Mouse (Mus musculus) macrophage (primary cell): ENCODE results near the gene Cyb5r2. TPM values are rescaled to one million over a fixed set of nuclear protein-coding genes. Genes with fewer than 3 reads are reported as not detected.

Experiments used
- H3K27ac ChIP-seq: fragments of 350-480 bp; formaldehyde crosslinking; 2 replicates; pipeline ENCODE4 v1.9.0; 2021
- H3K36me3 ChIP-seq: fragments of 350-480 bp; formaldehyde crosslinking; 2 replicates; pipeline ENCODE4 v1.9.0; 2021; ENCODE audit errors: inconsistent target
- H3K4me3 ChIP-seq: fragments of 350-480 bp; formaldehyde crosslinking; 2 replicates; pipeline ENCODE4 v1.9.0; 2021; ENCODE audit errors: inconsistent target
- H3K79me2 ChIP-seq: fragments of 350-480 bp; formaldehyde crosslinking; 2 replicates; pipeline ENCODE4 v1.9.0; 2021; ENCODE audit errors: inconsistent target
- WGBS: methylation state at CpG from one replicate; pipeline ENCODE4 v1.1.7; 2026; ENCODE audit warnings: inconsistent platforms; ENCODE audit not compliant: missing documents; 5-methylcytosine and 5-hydroxymethylcytosine counted together
- polyA plus RNA-seq: library from polyadenylated mRNA; stranded (reverse); fragments of 250-400 nt; gene quantifications from 3 replicates; pipeline ENCODE4 v1.2.4, GENCODE M21; 2018; ENCODE audit warnings: inconsistent platforms
- total RNA-seq, 78 experiments: library from RNA; depleted of rRNA; stranded (reverse); fragments of 250-400 nt; gene quantifications; 1 replicate in 9 of 78; 2 replicates in 24 of 78; 3 replicates in 43 of 78; 4 replicates in 2 of 78; pipeline ENCODE4 v1.2.4; 2018; ENCODE audit warnings: inconsistent platforms in 56 of 78

Gene Cyb5r2
- not detected for total RNA-seq (2018; cell fraction: chromatin; rRNA removed)
- total RNA-seq (2018; cell fraction: cytosol; rRNA removed), result not detected
- not detected for total RNA-seq (2018; cell fraction: nucleus; rRNA removed)
- polyA plus RNA-seq, result not detected in 3 replicates

DNA sequence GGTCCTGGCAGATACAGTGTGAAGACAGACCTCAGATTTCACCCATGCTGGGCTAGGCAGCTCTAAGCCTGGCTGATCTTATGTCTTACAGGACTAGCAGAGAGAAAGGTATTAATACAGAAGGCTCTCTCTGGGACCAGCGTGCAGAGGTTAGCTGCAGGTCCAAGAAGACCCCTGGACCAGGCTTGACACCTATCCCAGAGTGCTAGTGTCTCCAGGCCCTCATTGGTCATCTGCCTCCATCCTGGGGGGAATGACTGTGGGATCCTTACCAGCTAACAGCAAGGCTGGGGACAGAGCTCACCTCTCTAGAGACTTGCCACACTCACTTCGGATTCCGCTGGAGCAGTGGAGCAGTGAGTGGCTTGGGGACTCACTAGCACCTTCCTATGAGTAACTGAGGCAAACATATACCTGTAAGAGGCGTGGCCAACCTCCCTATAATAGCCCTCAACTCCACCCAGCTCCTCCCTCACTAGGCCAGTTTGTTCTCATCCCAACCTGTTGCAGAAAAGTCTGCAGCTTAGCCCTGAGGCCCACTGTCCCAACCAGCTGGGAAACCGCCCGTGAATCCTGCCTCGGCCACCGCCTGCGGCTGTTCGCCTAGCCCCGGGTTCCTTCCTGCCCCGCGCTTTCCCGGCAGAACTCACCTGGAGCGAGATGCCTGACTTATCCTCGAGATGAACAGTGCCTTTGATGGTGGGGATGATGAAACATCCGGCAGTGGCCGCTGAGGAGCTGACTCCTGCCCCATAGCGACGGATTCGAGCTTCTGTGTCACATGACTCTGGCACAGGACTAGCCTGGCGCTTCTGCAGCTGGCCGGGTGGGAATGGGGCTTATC, at the start of gene Cyb5r2:
TSS of gene Cyb5r2 (minus strand) at position 725 of the 844 bp plus-strand sequence.
- H3K36me3 ChIP-seq, result no peaks in the 10 kb centered on the region
- no peak within 1 kb of the TSS for H3K4me3 ChIP-seq
- WGBS, result 17% methylated on average over 22 of the region's 23 CpGs

DNA sequence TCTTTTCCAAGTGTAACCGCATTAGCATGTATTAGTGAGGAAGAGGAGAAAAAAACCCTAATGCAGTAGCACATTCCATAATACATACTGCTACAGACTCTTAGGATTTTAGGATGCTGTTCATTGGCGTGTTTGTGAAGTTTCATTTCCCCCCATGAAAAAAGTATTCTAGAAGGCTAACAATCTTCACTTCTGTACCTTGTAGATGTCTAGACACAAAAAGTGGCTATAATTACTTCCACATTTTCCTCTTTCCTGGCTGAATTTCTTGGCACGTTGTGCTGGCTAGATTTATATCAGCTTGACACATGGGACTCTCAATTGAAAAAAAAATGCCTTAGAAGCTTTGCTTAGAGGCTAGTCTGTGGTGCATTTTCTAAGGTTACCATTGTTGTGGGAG, 44.3 kb upstream of the Cyb5r2 start:
- no peaks in the 10 kb centered on the region for H3K79me2 ChIP-seq
- no peak overlapping the region for H3K4me3 ChIP-seq
- no peaks in the 10 kb centered on the region for H3K36me3 ChIP-seq
- WGBS, result 63% methylated on average over 3 of the region's 3 CpGs
- H3K27ac ChIP-seq, result no peak overlapping the region

More for the DNA sequence above, at the start of gene Cyb5r2:
- H3K27ac ChIP-seq, result no peak within 1 kb of the TSS
- no peaks in the 10 kb centered on the region for H3K79me2 ChIP-seq

DNA sequence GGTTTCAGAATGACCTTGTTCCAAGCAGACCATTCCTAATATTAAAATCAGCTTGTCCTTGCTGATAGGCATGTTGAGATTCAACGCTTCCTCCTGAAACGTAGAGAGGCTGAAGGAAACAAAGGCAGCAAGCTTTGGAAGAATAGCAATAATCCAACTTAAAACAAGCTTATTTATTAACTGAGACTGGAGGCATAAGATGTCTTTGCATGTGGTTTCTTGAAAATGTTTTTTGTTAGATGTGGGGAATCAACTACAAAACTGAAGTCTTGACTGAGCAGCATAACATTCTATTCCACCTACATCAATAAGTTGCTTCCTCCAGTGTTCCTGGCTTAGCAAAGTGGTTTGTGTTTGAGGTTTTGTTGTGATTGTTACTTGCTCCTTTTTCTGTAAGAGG, 43.3 kb upstream of the Cyb5r2 start, which contains the start of gene Ovch2:
TSS of gene Ovch2 (minus strand) at position 101 of the 400 bp plus-strand sequence.
- Histone ChIP-seq H3K79me2 (no peaks in the 10 kb centered on the region), H3K27ac (no peak within 1 kb of the TSS), H3K36me3 (no peaks in the 10 kb centered on the region), H3K4me3 (no peak within 1 kb of the TSS)
- 81% methylated on average over 2 of the region's 2 CpGs for WGBS

DNA sequence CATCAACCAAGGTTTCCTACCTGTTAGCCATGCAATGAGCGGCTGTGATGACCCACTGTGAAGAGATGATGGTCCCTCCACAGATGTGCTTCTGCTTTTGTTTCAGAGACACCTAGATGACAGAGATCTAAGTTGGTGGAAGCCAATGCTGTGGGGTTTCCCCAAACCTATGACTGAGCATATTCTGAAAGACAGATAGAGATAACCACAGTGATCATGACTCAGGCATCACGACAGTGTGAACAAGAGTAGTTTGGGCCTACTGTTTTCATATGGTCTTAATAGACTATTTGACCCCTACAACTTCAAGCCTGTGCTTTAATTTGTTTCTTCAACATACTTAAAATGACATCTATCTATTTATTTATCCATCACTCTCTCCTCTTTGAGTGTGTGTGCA, 38.7 kb upstream of the Cyb5r2 start:
- H3K27ac ChIP-seq, result no peak overlapping the region
- no peaks in the 10 kb centered on the region for H3K79me2 ChIP-seq
- no peaks in the 10 kb centered on the region for H3K36me3 ChIP-seq
- 79% methylated on average over 2 of the region's 2 CpGs for WGBS
- no peak overlapping the region for H3K4me3 ChIP-seq

DNA sequence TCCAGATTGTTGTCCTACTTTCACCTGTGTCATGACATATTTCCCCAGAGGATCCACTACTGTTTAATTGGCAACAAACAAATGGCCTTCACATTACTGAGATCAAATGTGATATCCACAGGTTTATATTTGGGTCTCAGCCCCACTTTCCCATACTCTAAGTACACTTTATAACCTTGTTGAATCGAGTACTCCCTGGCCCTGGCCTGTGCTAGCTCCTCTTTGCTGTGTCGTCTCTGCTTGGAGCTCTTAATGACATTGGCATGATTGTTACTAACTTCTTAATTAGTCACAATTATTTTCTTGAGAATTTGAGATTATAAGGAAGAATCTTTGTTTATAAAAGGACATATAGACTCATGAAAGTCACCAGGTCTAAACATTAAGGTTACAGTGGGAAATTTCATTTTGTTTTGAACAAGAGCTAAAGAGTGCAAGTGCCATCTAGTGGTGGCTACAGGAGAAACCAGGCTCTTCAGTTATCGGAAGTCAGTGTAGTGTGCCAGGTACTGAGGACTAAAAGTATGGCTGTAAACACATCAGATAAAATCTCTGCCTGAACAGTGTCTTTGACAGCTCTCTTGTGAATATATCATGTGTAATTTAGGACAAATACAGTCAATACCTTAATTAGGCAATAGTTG, 30.3 kb upstream of the Cyb5r2 start:
- no peak overlapping the region for H3K4me3 ChIP-seq
- 64% methylated on average over 3 of the region's 3 CpGs for WGBS
- H3K27ac ChIP-seq, result no peak overlapping the region
- no peaks in the 10 kb centered on the region for H3K79me2 ChIP-seq
- H3K36me3 ChIP-seq, result no peaks in the 10 kb centered on the region

DNA sequence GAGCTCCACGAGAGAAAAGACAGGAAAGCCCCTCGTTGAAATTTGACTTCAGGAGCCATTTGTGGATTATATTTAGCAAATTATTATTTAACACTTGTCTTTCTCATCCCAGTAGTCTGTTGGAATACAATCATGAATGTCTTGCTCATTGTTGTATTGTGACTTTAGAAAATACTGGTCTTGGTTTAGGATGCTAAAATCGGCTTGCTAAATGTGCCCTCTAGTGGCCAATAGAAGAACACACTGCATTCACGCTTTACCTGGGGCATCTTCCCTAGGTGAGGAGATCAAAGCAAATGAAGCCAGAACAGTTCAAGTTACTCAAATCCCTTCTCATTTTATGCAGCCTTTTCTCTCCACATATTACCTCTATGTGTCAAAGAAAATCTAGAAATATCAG, 21.8 kb upstream of the Cyb5r2 start:
- H3K36me3 ChIP-seq, result no peaks in the 10 kb centered on the region
- H3K4me3 ChIP-seq, result no peak overlapping the region
- no peaks in the 10 kb centered on the region for H3K79me2 ChIP-seq
- no peak overlapping the region for H3K27ac ChIP-seq
- 42% methylated on average over 4 of the region's 4 CpGs for WGBS

DNA sequence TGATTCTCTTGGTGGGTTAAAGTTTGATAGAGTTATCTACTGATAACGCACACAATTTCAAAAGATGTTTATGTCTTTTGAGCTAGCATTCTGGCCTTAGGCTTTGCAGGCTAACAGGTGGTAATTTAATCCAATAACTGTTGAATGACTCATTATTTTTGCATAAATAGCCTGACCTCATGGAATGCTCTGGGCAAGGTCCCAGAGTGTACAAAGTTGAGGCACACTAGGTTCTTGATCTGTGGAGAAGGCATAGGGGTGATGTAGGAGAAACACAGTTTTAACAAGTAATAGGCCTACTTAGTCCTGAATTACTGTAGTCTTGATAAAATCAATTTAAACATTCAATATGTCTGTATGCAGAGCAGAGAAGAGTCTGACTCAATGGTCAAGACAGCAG, 20.4 kb upstream of the Cyb5r2 start:
- WGBS, result 100% methylated on average over 1 of the region's 1 CpGs
- no peaks in the 10 kb centered on the region for H3K79me2 ChIP-seq
- no peak overlapping the region for H3K27ac ChIP-seq

GRCm38 (mm10) chr7:107770812-107771211, 13.0 kb upstream of the Cyb5r2 start:
- Histone ChIP-seq H3K4me3 (no peak overlapping the region), H3K79me2 (no peaks in the 10 kb centered on the region), H3K27ac (no peak overlapping the region), H3K36me3 (no peaks in the 10 kb centered on the region)
- 58% methylated on average over 6 of the region's 6 CpGs for WGBS

More for the DNA sequence above, 20.4 kb upstream of the Cyb5r2 start:
- Histone ChIP-seq H3K36me3 (no peaks in the 10 kb centered on the region), H3K4me3 (no peak overlapping the region)

GRCm38 (mm10) chr7:107756748-107757147, 1.1 kb downstream of the Cyb5r2 start:
- Histone ChIP-seq H3K27ac (no peak overlapping the region), H3K79me2 (no peaks in the 10 kb centered on the region), H3K4me3 (no peak overlapping the region), H3K36me3 (no peaks in the 10 kb centered on the region)
- 50% methylated on average over 2 of the region's 2 CpGs for WGBS

- Histone ChIP-seq H3K27ac (no peak overlapping the region), H3K4me3 (no peak overlapping the region), H3K36me3 (no peaks in the 10 kb centered on the region), H3K79me2 (no peaks in the 10 kb centered on the region)
- 85% methylated on average over 3 of the region's 3 CpGs for WGBS
Measured at GRCm38 (mm10) chr7:107755905-107756304, 1.9 kb downstream of the Cyb5r2 start.

DNA sequence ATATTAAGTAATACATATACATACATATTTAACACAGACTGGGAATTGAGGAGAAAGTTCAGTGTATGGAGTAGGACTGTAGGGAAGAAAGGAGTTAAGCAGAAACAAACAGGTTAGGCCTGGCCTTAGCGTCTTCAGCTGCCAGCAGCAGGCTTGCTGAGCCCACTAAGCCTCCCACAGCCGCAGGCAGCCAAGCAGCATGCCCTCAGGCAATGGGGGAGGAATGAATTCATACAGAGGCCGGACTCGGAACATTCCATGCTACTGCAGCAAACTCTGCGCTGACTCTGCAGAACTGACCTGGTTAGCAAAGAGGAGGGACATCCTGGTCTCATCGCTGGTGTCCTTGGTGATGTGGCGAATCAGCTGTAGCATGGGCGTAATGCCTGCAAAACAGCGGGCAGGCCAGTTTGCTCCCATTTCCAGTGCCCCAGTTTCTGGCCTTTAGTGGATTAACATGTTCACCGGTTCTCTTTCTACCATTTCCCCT, 5.8 kb downstream of the Cyb5r2 start:
- Histone ChIP-seq H3K4me3 (no peak overlapping the region), H3K27ac (no peak overlapping the region), H3K79me2 (no peaks in the 10 kb centered on the region), H3K36me3 (no peaks in the 10 kb centered on the region)
- 89% methylated on average over 9 of the region's 10 CpGs for WGBS

DNA sequence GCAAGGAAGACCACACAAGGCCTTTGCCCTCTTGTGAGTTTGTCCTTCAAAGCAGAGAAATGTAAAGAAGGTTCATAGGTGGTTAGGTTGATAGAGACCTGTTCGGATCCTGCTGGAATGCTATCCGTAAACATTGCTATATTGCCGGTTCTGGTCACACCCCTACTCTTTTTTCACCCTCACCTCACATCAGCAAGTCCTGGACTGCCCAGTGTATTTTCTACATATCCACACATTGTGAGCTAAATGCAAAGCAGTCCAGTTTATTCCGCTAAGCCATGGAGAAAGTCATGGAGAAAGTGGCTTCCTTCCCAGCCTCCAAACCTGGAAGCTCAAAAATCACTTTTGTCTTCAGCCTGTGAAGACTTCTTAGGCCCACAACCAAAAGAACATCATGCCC, 8.1 kb downstream of the Cyb5r2 start:
- Histone ChIP-seq H3K36me3 (peaks cover 15% of the 10 kb centered on the region; the same call in 1 of the 2 replicates), H3K79me2 (no peaks in the 10 kb centered on the region), H3K4me3 (no peak overlapping the region), H3K27ac (no peak overlapping the region)
- WGBS, result 98% methylated on average over 4 of the region's 4 CpGs

- no peaks in the 10 kb centered on the region for H3K79me2 ChIP-seq
- no peak overlapping the region for H3K4me3 ChIP-seq
- 16% methylated on average over 3 of the region's 3 CpGs for WGBS
- no peak overlapping the region for H3K27ac ChIP-seq
- peaks cover 19% of the 10 kb centered on the region for H3K36me3 ChIP-seq
Measured at GRCm38 (mm10) chr7:107749270-107749669, 8.6 kb downstream of the Cyb5r2 start.

GRCm38 (mm10) chr7:107747954-107748353, 9.9 kb downstream of the Cyb5r2 start:
- no peaks in the 10 kb centered on the region for H3K79me2 ChIP-seq
- no peak overlapping the region for H3K27ac ChIP-seq
- H3K4me3 ChIP-seq, result no peak overlapping the region
- WGBS, result 13% methylated on average over 2 of the region's 2 CpGs
- peaks cover 32% of the 10 kb centered on the region for H3K36me3 ChIP-seq

GRCm38 (mm10) chr7:107747476-107747875, 10.4 kb downstream of the Cyb5r2 start:
- Histone ChIP-seq H3K4me3 (no peak overlapping the region), H3K36me3 (peaks cover 34% of the 10 kb centered on the region), H3K79me2 (no peaks in the 10 kb centered on the region), H3K27ac (no peak overlapping the region)
- 92% methylated on average over 9 of the region's 9 CpGs for WGBS
